ENCODE assay signal across 7 mouse cellular contexts in genomic region chr4:132921488-132921887, GRCm38 (mm10). TPM values are rescaled to one million over a fixed set of nuclear protein-coding genes. Genes with fewer than 3 reads are reported as not detected.
DNase-seq lines count a peak whose midpoint lies in the region; ATAC-seq and TF ChIP-seq lines count a peak whose summit lies in the region.

No protein-coding gene starts in this region.

- peak overlapping the region; percentile 94 for H3K4me3 ChIP-seq in lung, postnatal 0 days (ENCODE audit: low read depth, low read length)
- H3K4me3 ChIP-seq in embryonic fibroblast, embryonic 13.5 days (ENCODE audit: insufficient read depth, low read length): peak overlapping the region; percentile 92
- peak overlapping the region; percentile 59 for H3K4me3 ChIP-seq in limb, embryonic 11.5 days (ENCODE audit: low read depth, low read length)
- H3K4me3 ChIP-seq in small intestine, adult 2 months (ENCODE audit: low read depth, low read length): peak overlapping the region; percentile 93

- no peak for ATAC-seq in lung, postnatal 0 days
- no peak for ATAC-seq in limb, embryonic 11.5 days (ENCODE audit: insufficient number of reproducible peaks, low FRiP score, low TSS enrichment, low read depth)
- ATAC-seq in frontal cortex, adult (ENCODE audit: low TSS enrichment): no peak

- intact Hi-C loops in left cerebral cortex, postnatal 14 days (cut with DNase I): loop anchor here (5.0 kb wide), 1 partner anchor 79 kb away; the partner anchor contains the start of gene Ppp1r8

- TF ChIP-seq POLR2A in embryonic fibroblast, embryonic 13.5 days (IDR thresholded peaks at IDR 0.05; ENCODE audit: low read depth, low read length): no peak
- no peak for TF ChIP-seq POLR2A in small intestine, adult 2 months (IDR thresholded peaks at IDR 0.05; ENCODE audit: low read depth, low read length)

- no peak for TF ChIP-seq CTCF in lung, postnatal 0 days (IDR thresholded peaks at IDR 0.05)
- no peak for TF ChIP-seq CTCF in embryonic fibroblast, embryonic 13.5 days (IDR thresholded peaks at IDR 0.05; ENCODE audit: borderline replicate concordance, insufficient read depth, low read length)
- no peak for TF ChIP-seq CTCF in small intestine, adult 2 months (IDR thresholded peaks at IDR 0.05; ENCODE audit: extremely low read depth, insufficient read length, insufficient replicate concordance, low read depth, low read length)

- H3K36me3 ChIP-seq in lung, postnatal 0 days (ENCODE audit: insufficient read depth, low read length): peaks cover 4% of the 10 kb centered on the region; the same call in 1 of the 2 replicates
- H3K36me3 ChIP-seq in limb, embryonic 11.5 days (ENCODE audit: control insufficient read depth, insufficient read depth, low read length): no peaks in the 10 kb centered on the region
- peaks cover 7% of the 10 kb centered on the region for H3K36me3 ChIP-seq in small intestine, adult 2 months (ENCODE audit: control insufficient read depth, insufficient read depth, low read length)

- peaks cover 4% of the 10 kb centered on the region; the same call in 1 of the 2 replicates for H3K4me1 ChIP-seq in lung, postnatal 0 days (ENCODE audit: insufficient read depth, low read depth, low read length)
- H3K4me1 ChIP-seq in embryonic fibroblast, embryonic 13.5 days (ENCODE audit: control insufficient read depth, insufficient read depth, low read length): peaks cover 4% of the 10 kb centered on the region
- no peaks in the 10 kb centered on the region for H3K4me1 ChIP-seq in limb, embryonic 11.5 days (ENCODE audit: control insufficient read depth, insufficient read depth, low read length)
- H3K4me1 ChIP-seq in small intestine, adult 2 months (ENCODE audit: control insufficient read depth, insufficient read depth, insufficient read length, low read length): peaks cover 2% of the 10 kb centered on the region; the same call in 1 of the 2 replicates

- peak overlapping the region; percentile 80 for H3K9ac ChIP-seq in lung, postnatal 0 days (replicated peaks; ENCODE audit: low read depth)
- H3K9ac ChIP-seq in limb, embryonic 11.5 days (ENCODE audit: low read length): peak overlapping the region; percentile 52; the same call in 1 of the 2 replicates

- H3K27me3 ChIP-seq in lung, postnatal 0 days (replicated peaks; ENCODE audit: insufficient read depth, low read length): no peaks in the 10 kb centered on the region
- H3K27me3 ChIP-seq in limb, embryonic 11.5 days (ENCODE audit: control insufficient read depth, insufficient read depth, low read length): no peaks in the 10 kb centered on the region
- H3K27me3 ChIP-seq in small intestine, adult 2 months (ENCODE audit: control insufficient read depth, insufficient read depth, low read length): no peaks in the 10 kb centered on the region

- no peaks in the 10 kb centered on the region for H3K9me3 ChIP-seq in lung, postnatal 0 days (ENCODE audit: low read length)
- no peaks in the 10 kb centered on the region for H3K9me3 ChIP-seq in limb, embryonic 11.5 days (ENCODE audit: control insufficient read depth, low read length)

- 35% methylated on average over 12 of the region's 12 CpGs for WGBS in lung, postnatal 0 days
- WGBS in limb, embryonic 11.5 days: 39% methylated on average over 12 of the region's 12 CpGs
- WGBS in small intestine, adult 2 months: 37% methylated on average over 12 of the region's 12 CpGs

- TF ChIP-seq EP300 in lung, postnatal 0 days (IDR thresholded peaks at IDR 0.05): no peak

- H3K4me2 ChIP-seq in lung, postnatal 0 days (replicated peaks; ENCODE audit: low read depth, low read length): peak overlapping the region; percentile 74
- peak overlapping the region; percentile 57 for H3K4me2 ChIP-seq in limb, embryonic 11.5 days (ENCODE audit: low read depth, severe bottlenecking)

- DNase-seq in lung, postnatal 0 days (ENCODE audit: low spot score): no peak
- DNase-seq in lung, postnatal 25 days (ENCODE audit: low spot score): no peak
- no peak for DNase-seq in limb, embryonic 11.5 days (ENCODE audit: low spot score)
- DNase-seq in left cerebral cortex, postnatal 14 days (ENCODE audit: low spot score in 2 of 2): no peak

- 0 out of 2 replicates have a peak overlapping the region, but pooled peaks have one; percentile 92 for H3K27ac ChIP-seq in lung, postnatal 0 days (ENCODE audit: low read length)
- peak overlapping the region; percentile 44; the same call in 1 of the 2 replicates for H3K27ac ChIP-seq in embryonic fibroblast, embryonic 13.5 days (ENCODE audit: insufficient read depth, low read length)
- no peak overlapping the region for H3K27ac ChIP-seq in limb, embryonic 11.5 days (replicated peaks; ENCODE audit: low read depth, low read length)
- H3K27ac ChIP-seq in small intestine, adult 2 months (ENCODE audit: insufficient read depth, low read depth, low read length): peak overlapping the region; percentile 96; the same call in 1 of the 2 replicates

RNA-seq across cellular contexts. Expression of gene Fam76a, which starts 0.9 kb away (rescaled TPM):
- polyA plus RNA-seq in lung, postnatal 0 days (2015; fragmentation: Nextera tagmentation; extraction: Ambion mirVana): 53.9 and 57.6 TPM in 2 replicates
- 33.5 and 38.8 TPM in 2 replicates for polyA plus RNA-seq in embryonic fibroblast, embryonic 13.5 days (2011; ENCODE audit: insufficient read length, low read depth, missing spikeins)
- polyA plus RNA-seq in limb, embryonic 11.5 days (2014; fragmentation: Nextera tagmentation; extraction: Ambion mirVana): 30.1 and 32.9 TPM in 2 replicates
- polyA plus RNA-seq in small intestine, adult 2 months (2012; rRNA removed): 3.4 and 10.7 TPM in 2 replicates
- 10 to 100 TPM; 34.7 to 38.6 TPM for total RNA-seq in left cerebral cortex, postnatal 14 days (2021)

RNA-seq across cellular contexts. Expression of gene Stx12, which starts 37.2 kb away (rescaled TPM):
- polyA plus RNA-seq in lung, postnatal 0 days (2015; fragmentation: Nextera tagmentation; extraction: Ambion mirVana): 80.8 and 85.9 TPM in 2 replicates
- polyA plus RNA-seq in embryonic fibroblast, embryonic 13.5 days (2011; ENCODE audit: insufficient read length, low read depth, missing spikeins): 71.8 and 72.4 TPM in 2 replicates
- 58.5 and 62.8 TPM in 2 replicates for polyA plus RNA-seq in limb, embryonic 11.5 days (2014; fragmentation: Nextera tagmentation; extraction: Ambion mirVana)
- polyA plus RNA-seq in small intestine, adult 2 months (2012; rRNA removed): 8.6 and 18.9 TPM in 2 replicates
- 100 to 1,000 TPM in 1 of 2 experiments, 10 to 100 TPM in 1; 96.2 to 104 TPM for total RNA-seq in left cerebral cortex, postnatal 14 days (2021)

RNA-seq across cellular contexts. Expression of gene Fgr, which starts 52.4 kb away (rescaled TPM):
- 4.0 and 4.7 TPM in 2 replicates for polyA plus RNA-seq in lung, postnatal 0 days (2015; fragmentation: Nextera tagmentation; extraction: Ambion mirVana)
- polyA plus RNA-seq in embryonic fibroblast, embryonic 13.5 days (2011; ENCODE audit: insufficient read length, low read depth, missing spikeins): not detected in 2 replicates
- polyA plus RNA-seq in limb, embryonic 11.5 days (2014; fragmentation: Nextera tagmentation; extraction: Ambion mirVana): 0.17 and 0.35 TPM in 2 replicates
- polyA plus RNA-seq in small intestine, adult 2 months (2012; rRNA removed): 3.5 and 3.8 TPM in 2 replicates
- total RNA-seq in left cerebral cortex, postnatal 14 days (2021): not detected
